Mouse (Mus musculus): ENCODE measurements around the gene Ins2. TPM values are rescaled to one million over a fixed set of nuclear protein-coding genes. Genes with fewer than 3 reads are reported as not detected.

Ins2 gene
- total RNA-seq (2015) (not detected in 2 replicates), total RNA-seq (2017) (not detected in 2 replicates)

DNA sequence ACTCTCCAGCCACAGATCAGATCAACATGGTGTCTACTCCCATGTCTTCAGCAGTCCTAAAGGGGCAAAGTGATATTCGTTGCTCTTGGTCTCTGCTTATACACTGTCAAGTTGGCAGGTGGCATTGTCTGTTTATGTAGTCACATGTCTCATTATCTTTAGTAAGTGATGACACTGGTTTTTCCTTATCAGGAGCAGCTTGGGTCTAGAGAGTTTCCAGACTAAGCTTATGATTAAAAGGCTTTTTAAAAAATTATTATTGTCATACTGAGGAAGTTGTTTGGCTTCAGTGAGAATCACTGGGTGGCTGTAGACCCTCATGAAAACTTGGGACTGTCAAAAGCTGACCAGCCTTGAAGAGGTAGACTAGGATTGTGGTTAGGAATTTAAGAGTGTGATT lies at the start of gene Ins2:
Ins2 (minus strand) TSS at position 101 of the 400 bp plus-strand sequence.
- no peak for ATAC-seq (replicated peaks; ENCODE audit: poor library complexity)

DNA sequence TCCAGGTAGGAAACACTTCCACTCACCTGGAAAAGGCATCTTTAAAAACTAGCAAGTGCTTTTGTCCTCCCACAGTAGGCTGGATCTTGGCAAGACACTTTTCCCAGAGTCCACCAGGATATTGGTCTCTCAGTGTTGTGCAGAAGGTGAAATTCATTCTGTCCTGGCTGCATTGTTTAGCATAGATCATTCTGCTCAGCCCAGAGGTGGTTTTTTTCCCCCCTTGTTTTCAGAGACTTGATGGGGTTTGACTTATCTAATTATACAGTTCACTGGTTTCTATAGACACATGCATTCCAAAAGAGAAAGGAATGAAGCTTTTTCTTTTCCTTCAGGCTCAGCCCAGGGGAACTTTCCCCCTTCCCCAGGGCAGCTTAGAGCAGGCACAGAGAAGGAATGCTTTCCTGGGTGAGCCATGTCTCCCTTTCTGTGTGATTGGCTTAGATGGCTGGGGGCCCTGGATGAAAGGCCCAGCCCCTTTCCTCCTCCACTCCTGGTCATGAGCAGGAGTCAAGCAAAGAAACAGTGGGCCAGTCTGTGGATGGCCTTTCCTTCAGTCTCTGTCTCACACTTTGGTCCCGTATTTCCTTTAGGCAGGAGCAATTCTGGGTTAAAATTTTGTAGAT lies 49.6 kb upstream of the Ins2 start:
- no peak for ATAC-seq (replicated peaks; ENCODE audit: poor library complexity)

DNA sequence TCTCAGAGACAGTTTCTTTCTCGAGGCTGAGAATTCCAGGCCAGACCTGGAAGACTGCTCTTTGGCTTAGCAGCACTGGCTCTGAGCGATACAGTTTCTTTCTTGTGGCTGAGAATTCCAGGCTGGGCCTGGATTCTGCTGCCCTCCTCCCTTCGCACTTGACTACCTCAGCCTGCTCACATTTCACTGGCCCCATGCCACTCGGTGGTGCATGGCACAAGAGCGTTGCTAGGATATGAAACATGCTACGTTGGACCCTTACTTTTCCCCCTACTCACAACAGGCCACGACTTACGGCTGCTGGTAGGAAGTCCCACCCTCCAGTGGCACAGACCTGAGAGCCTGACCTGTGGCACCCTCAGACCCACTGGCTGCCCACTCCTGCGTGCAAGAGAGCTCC lies 46.5 kb upstream of the Ins2 start:
- ATAC-seq (replicated peaks; ENCODE audit: poor library complexity), result no peak

DNA sequence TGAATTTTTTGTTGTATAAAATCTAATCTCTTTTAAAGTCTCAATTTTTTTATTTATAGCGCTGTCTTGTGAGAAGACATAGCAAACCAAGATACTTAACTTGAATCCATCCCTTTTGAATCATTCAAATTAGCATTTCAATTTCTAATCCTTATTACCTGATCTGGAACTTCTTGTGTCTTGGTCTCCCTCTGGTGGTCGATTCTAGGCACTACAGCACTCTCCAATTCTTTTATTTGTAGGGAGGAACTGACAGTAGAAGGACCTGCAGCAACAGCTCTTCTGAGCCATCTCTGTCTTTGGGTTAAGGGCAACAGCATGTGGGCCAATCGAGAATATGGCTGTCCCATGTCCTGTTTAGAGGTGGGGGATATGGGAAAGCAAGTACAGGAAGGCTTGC lies 5.4 kb downstream of the Ins2 start:
- peak; percentile 66 for ATAC-seq (replicated peaks; ENCODE audit: poor library complexity)

GRCm38 (mm10) chr7:142736943-142737490 lies 6.2 kb downstream of the Ins2 start:
- ATAC-seq (replicated peaks; ENCODE audit: poor library complexity), result peak; percentile 85

DNA sequence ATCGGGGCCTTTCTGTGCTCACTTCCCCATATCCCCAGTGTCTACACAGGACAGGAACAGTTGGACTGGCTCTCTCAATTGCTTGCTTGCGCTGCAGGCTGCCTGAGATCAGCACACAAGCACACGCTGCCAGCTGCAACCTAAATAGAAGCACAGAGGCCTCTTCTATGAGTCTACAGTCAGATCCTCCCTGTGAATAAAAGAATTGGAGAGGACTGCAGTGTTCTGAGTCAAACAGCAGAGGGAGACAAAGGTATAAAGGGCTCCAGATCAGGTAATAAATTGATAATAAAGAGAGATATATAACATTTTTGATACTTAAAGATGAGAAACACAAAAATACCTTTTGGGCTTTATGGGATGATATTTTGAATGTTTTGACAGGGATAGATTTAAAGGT lies 17.2 kb downstream of the Ins2 start:
- no peak for ATAC-seq (replicated peaks; ENCODE audit: poor library complexity)

GRCm38 (mm10) chr7:142720725-142721124 lies 22.5 kb downstream of the Ins2 start:
- ATAC-seq (replicated peaks; ENCODE audit: poor library complexity), result peak; percentile 58; the same call in 1 of the 2 replicates

GRCm38 (mm10) chr7:142714783-142715498 lies 28.2 kb downstream of the Ins2 start:
- peak; percentile 76 for ATAC-seq (replicated peaks; ENCODE audit: poor library complexity)

GRCm38 (mm10) chr7:142706873-142707272 lies 36.3 kb downstream of the Ins2 start:
- no peak for ATAC-seq (replicated peaks; ENCODE audit: poor library complexity)

DNA sequence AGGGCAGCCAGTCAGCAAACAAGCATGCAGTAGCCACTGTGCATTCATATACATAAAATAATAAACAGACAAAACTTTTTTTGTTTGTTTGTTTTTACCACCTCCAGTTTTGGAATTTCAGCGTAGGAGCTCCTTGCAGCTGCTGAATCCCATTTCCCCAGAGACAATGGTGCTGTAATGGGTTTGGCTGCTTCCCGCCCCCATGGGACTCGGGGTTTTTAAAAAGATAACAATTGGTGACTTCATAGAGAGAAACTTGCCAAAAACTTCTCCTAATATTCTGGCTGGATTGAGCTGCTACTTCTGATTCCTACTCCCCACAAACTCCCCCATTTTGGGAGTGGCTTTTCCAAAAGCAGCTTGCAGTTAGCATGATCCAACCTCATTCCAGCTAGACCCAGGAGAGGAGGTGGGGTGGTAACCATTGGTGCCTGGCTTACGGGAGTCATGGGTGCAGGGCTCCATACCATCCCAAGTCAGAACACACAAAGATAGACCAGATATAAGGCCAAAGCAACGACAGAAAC lies 43.8 kb downstream of the Ins2 start:
- ATAC-seq (replicated peaks; ENCODE audit: poor library complexity), result no peak

DNA sequence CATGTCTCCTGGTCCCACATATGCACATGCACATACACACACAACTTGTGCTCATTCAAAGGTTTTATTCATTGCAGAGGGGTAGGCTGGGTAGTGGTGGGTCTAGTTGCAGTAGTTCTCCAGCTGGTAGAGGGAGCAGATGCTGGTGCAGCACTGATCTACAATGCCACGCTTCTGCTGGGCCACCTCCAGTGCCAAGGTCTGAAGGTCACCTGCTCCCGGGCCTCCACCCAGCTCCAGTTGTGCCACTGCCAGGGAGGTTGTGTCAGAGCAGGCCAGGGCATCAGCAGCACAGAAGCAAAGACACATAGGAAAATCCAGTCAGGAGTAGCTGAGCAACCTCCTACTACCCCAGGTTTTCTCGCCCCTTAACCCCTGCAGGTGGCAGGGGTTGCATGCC lies 64.6 kb downstream of the Ins2 start:
- no peak for ATAC-seq (replicated peaks; ENCODE audit: poor library complexity)

DNA sequence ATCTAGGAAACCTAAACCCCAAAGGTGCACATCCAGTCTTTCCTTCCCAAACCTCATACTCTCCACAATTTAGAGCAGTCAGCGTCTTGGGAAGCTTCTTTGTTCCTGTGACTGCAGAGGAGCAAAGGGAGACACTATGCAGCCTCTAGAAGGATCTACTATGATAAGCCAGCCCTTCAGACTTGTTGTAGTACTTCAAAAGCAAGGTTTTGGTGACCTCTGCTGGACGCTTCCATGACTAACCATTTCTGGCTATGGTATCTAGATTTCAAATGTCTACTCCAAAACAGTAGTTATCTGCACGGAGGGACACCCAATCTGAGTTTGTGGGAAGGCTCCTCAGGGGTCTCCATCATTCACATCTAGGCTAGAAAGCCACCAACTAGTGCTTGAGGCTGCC lies 67.5 kb downstream of the Ins2 start:
- ATAC-seq (replicated peaks; ENCODE audit: poor library complexity), result peak; percentile 82

GRCm38 (mm10) chr7:142675141-142675540 lies 68.0 kb downstream of the Ins2 start:
- no peak for ATAC-seq (replicated peaks; ENCODE audit: poor library complexity)

GRCm38 (mm10) chr7:142672120-142672519 lies 71.1 kb downstream of the Ins2 start:
- ATAC-seq (replicated peaks; ENCODE audit: poor library complexity), result peak; percentile 61

GRCm38 (mm10) chr7:142671067-142671466 lies 72.1 kb downstream of the Ins2 start:
- ATAC-seq (replicated peaks; ENCODE audit: poor library complexity), result no peak

GRCm38 (mm10) chr7:142669751-142670625 lies 73.2 kb downstream of the Ins2 start, which contains the start of gene Gm49394:
Gm49394 (minus strand) TSS chr7:142669942.
- ATAC-seq (replicated peaks; ENCODE audit: poor library complexity), result no peak

GRCm38 (mm10) chr7:142668328-142668727 lies 74.9 kb downstream of the Ins2 start:
- no peak for ATAC-seq (replicated peaks; ENCODE audit: poor library complexity)

GRCm38 (mm10) chr7:142667521-142667920 lies 75.7 kb downstream of the Ins2 start:
- no peak for ATAC-seq (replicated peaks; ENCODE audit: poor library complexity)

DNA sequence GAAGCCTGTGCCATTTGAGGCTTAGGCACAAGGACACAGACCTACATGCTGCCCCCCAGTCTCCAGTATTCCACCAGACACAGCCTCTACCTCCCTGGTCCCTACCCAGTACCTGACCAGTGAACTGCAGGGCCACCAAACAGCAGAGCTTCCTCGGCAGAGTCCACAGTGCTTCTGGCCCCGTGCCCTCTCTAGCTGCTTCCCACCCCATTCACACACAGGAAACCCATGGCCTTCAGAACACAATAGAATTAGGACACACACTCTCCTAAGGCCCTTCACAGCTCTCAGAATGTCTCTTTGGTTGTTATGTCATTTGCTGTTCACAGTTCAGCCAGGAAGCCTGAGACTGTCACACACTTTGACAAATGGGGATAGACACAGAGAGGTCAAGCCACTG lies 76.5 kb downstream of the Ins2 start, which contains the start of gene Igf2:
Igf2 (minus strand) TSS at position 158 of the 400 bp plus-strand sequence.
- no peak for ATAC-seq (replicated peaks; ENCODE audit: poor library complexity)

DNA sequence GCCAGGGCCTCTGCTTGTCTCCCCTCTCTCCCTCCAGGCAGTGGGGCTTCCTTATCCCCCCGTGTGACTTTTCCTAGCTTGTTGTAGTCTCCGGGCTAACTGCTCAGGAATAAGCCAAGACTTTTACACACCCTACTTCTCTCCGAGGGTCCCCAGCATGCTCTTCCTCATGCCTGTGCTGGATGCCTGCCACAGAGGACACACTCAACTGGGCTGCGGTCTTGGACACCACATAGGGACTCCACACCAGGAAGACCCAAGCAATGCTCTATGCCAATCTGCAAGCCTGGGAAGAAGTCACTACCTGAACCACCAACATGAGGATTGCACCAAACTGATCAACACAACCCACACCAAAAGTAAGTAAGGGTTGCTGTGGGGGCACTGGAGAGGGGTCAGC lies 77.1 kb downstream of the Ins2 start:
- no peak for ATAC-seq (replicated peaks; ENCODE audit: poor library complexity)

- no peak for ATAC-seq (replicated peaks; ENCODE audit: poor library complexity)
Observed at GRCm38 (mm10) chr7:142665364-142665763, 77.8 kb downstream of the Ins2 start.
